Mouse (Mus musculus) MEL (cell line): ENCODE data around the gene Gm20388. TPM values are rescaled to one million over a fixed set of nuclear protein-coding genes. Genes with fewer than 3 reads are reported as not detected.

Experiments used
- DNase-seq: peaks from one replicate; pipeline ENCODE4 v3.0.0; 2011; ENCODE audit warnings: low read depth, low spot score
- H3K27ac ChIP-seq: 2 replicates; pipeline ENCODE4 v1.5.1; 2012; ENCODE audit warnings: low read depth, mild to moderate bottlenecking, control low read depth, low read length, moderate library complexity; ENCODE audit not compliant: control insufficient read depth
- H3K27me3 ChIP-seq, 2 experiments: fragments of 150-350 bp in 1 of 2; sonication (generic) in 1 of 2; 2 replicates each; pipeline ENCODE4 v1.6.1; 2012; ENCODE audit warnings: low read length in 2 of 2, mild to moderate bottlenecking in 2 of 2, improper control_type of control experiment in 1 of 2, moderate library complexity in 1 of 2; ENCODE audit not compliant: insufficient read depth in 2 of 2, control insufficient read depth in 1 of 2
- H3K36me3 ChIP-seq, 2 experiments: 2 replicates each; pipeline ENCODE4 v1.6.1; 2012 to 2014; ENCODE audit warnings: low read length in 2 of 2, improper control_type of control experiment in 1 of 2, inconsistent platforms in 1 of 2, mild to moderate bottlenecking in 1 of 2; ENCODE audit not compliant: insufficient read depth in 2 of 2, control insufficient read depth in 1 of 2
- H3K4me1 ChIP-seq, 2 experiments: fragments of 150-350 bp in 1 of 2; sonication (generic) in 1 of 2; 2 replicates each; pipeline ENCODE4 v1.6.1; 2012; ENCODE audit warnings: low read length in 2 of 2, improper control_type of control experiment in 1 of 2, mild to moderate bottlenecking in 1 of 2; ENCODE audit not compliant: insufficient read depth in 2 of 2, control insufficient read depth in 1 of 2
- H3K4me3 ChIP-seq, 2 experiments: fragments of 150-350 bp in 1 of 2; sonication (generic) in 1 of 2; 2 replicates each; pipeline ENCODE4 v1.5.1; 2012; ENCODE audit warnings: low read depth in 2 of 2, low read length in 2 of 2, mild to moderate bottlenecking in 2 of 2, moderate library complexity in 2 of 2, control low read depth in 1 of 2, improper control_type of control experiment in 1 of 2; ENCODE audit not compliant: control insufficient read depth in 1 of 2, insufficient read depth in 1 of 2
- H3K79me2 ChIP-seq: 2 replicates; pipeline ENCODE4 v1.6.1; 2012; ENCODE audit warnings: mild to moderate bottlenecking, low read length, moderate library complexity; ENCODE audit not compliant: control insufficient read depth, poor library complexity, insufficient read depth
- H3K9ac ChIP-seq: 2 replicates; pipeline ENCODE4 v1.6.1; 2012; ENCODE audit warnings: low read depth, mild to moderate bottlenecking, control low read depth, low read length, moderate library complexity; ENCODE audit not compliant: control insufficient read depth, poor library complexity, severe bottlenecking
- H3K9me3 ChIP-seq: fragments of 150-350 bp; sonication (generic); replicated peaks from 2 replicates; pipeline ENCODE4 v1.6.1; 2012; ENCODE audit warnings: mild to moderate bottlenecking, low read length, improper control_type of control experiment, moderate library complexity; ENCODE audit not compliant: insufficient read depth
- CHD1 ChIP-seq: IDR thresholded peaks from 2 replicates; pipeline ENCODE4 v1.6.1; 2012; ENCODE audit warnings: low read depth, mild to moderate bottlenecking, inconsistent platforms, low read length, improper control_type of control experiment
- ELF1 ChIP-seq: IDR thresholded peaks from 2 replicates; pipeline ENCODE4 v1.6.1; 2014; ENCODE audit warnings: low read depth, mild to moderate bottlenecking, inconsistent platforms, low read length, improper control_type of control experiment, moderate library complexity
- ETS1 ChIP-seq: IDR thresholded peaks from 2 replicates; pipeline ENCODE4 v1.6.1; 2012; ENCODE audit warnings: low read depth, mild to moderate bottlenecking, inconsistent platforms, low read length, improper control_type of control experiment, moderate library complexity
- GABPA ChIP-seq: IDR thresholded peaks from 2 replicates; pipeline ENCODE4 v1.6.1; 2012; ENCODE audit warnings: low read depth, mild to moderate bottlenecking, inconsistent platforms, low read length, improper control_type of control experiment, moderate library complexity
- GATA1 ChIP-seq: IDR thresholded peaks from 2 replicates; pipeline ENCODE4 v1.6.1; 2011; ENCODE audit warnings: low read depth, low read length, improper control_type of control experiment
- MAZ ChIP-seq: IDR thresholded peaks from 2 replicates; pipeline ENCODE4 v1.6.1; 2012; ENCODE audit warnings: low read depth, mild to moderate bottlenecking, inconsistent platforms, low read length, improper control_type of control experiment
- MEF2A ChIP-seq: IDR thresholded peaks from 2 replicates; pipeline ENCODE4 v1.6.1; 2014; ENCODE audit warnings: low read depth, mild to moderate bottlenecking, inconsistent platforms, low read length, improper control_type of control experiment; ENCODE audit not compliant: poor library complexity, insufficient replicate concordance, severe bottlenecking; ENCODE audit errors: extremely low read depth
- MXI1 ChIP-seq: IDR thresholded peaks from 2 replicates; pipeline ENCODE4 v1.6.1; 2011; ENCODE audit warnings: mild to moderate bottlenecking, low read depth, low read length, improper control_type of control experiment
- MYB ChIP-seq: IDR thresholded peaks from 2 replicates; pipeline ENCODE4 v1.6.1; 2011; ENCODE audit warnings: mild to moderate bottlenecking, low read depth, low read length, improper control_type of control experiment
- MYC ChIP-seq: IDR thresholded peaks from 2 replicates; pipeline ENCODE4 v1.6.1; 2011; ENCODE audit warnings: low read depth, mild to moderate bottlenecking, low read length, improper control_type of control experiment, moderate library complexity
- NRF1 ChIP-seq: IDR thresholded peaks from 2 replicates; pipeline ENCODE4 v1.6.1; 2014; ENCODE audit warnings: low read depth, mild to moderate bottlenecking, inconsistent platforms, low read length, improper control_type of control experiment, moderate library complexity; ENCODE audit not compliant: poor library complexity, insufficient read depth, severe bottlenecking
- POLR2AphosphoS2 ChIP-seq: IDR thresholded peaks from 2 replicates; pipeline ENCODE4 v1.6.1; 2011; ENCODE audit warnings: low read length, improper control_type of control experiment
- POLR2AphosphoS5 ChIP-seq: IDR thresholded peaks from 2 replicates; pipeline ENCODE4 v1.6.1; 2012; ENCODE audit warnings: low read depth, borderline replicate concordance, mild to moderate bottlenecking, inconsistent platforms, low read length, moderate library complexity, mixed read lengths
- TCF12 ChIP-seq: IDR thresholded peaks from 2 replicates; pipeline ENCODE4 v1.6.1; 2014; ENCODE audit warnings: low read depth, mild to moderate bottlenecking, inconsistent platforms, low read length, improper control_type of control experiment, moderate library complexity
- ZC3H11A ChIP-seq: IDR thresholded peaks from 2 replicates; pipeline ENCODE4 v1.6.1; 2012; ENCODE audit warnings: low read depth, mild to moderate bottlenecking, inconsistent platforms, low read length, improper control_type of control experiment
- ZKSCAN1 ChIP-seq: IDR thresholded peaks from 2 replicates; pipeline ENCODE4 v1.6.1; 2012; ENCODE audit warnings: low read depth, mild to moderate bottlenecking, inconsistent platforms, low read length, improper control_type of control experiment, moderate library complexity
- ZMIZ1 ChIP-seq: IDR thresholded peaks from 2 replicates; pipeline ENCODE4 v1.6.1; 2012; ENCODE audit warnings: low read depth, mild to moderate bottlenecking, inconsistent platforms, low read length, improper control_type of control experiment, moderate library complexity
- polyA plus RNA-seq, 2 experiments: library from polyadenylated mRNA; stranded (reverse) in 1 of 2; unstranded in 1 of 2; fragments of >175 nt in 1 of 2; fragments of >200 nt in 1 of 2; gene quantifications; 2 replicates each; pipeline versions ENCODE4 v1.2.1 to v1.2.4; 2012; ENCODE audit warnings: low replicate concordance in 2 of 2, low read depth in 1 of 2; ENCODE audit not compliant: insufficient read length in 2 of 2, insufficient read depth in 1 of 2, missing spikeins in 1 of 2
- total RNA-seq: library from RNA; depleted of rRNA; stranded (reverse); fragments of 300-350 nt; gene quantifications from 2 replicates; pipeline ENCODE4 v1.2.3, GENCODE M21; 2012

Gene Gm20388
- total and polyA plus RNA-seq, 3 experiments = 11.1 to 17.8 TPM; not detected in 1

DNA sequence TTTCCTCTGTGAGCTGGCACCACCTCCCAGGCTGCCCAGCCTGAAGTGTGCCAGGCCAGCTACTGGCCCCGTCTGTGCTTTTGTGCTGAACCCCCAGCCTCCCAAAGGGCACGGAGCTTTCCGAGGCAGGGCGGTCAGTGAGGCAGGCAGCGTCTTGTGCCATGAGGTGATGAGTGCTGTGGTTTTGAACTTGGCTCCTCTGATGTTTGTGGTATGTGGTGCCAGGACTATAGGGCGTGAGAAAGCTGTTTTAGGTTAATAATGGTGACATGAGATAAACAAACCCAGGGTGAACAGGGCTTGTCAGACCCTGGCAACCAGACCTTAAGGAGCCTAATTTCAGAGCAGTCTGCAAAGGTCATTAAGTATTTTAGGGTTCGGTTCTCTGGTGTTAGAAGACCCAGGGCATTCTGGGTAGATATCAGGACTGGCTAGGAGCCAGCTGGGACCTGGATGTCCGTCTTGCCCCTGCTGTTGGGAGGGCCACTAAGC is 4406.6 kb downstream of the Gm20388 start:
- TF ChIP-seq ELF1 = no peak
- no peak for TF ChIP-seq MYB
- no peak for TF ChIP-seq MYC
- no peak for TF ChIP-seq ZMIZ1
- no peak for TF ChIP-seq GABPA
- no peak for TF ChIP-seq MAZ
- no peak for TF ChIP-seq MEF2A
- no peak for TF ChIP-seq CHD1
- no peak for TF ChIP-seq TCF12
- Histone ChIP-seq H3K9me3 (no peaks in the 10 kb centered on the region), H3K27ac (no peak overlapping the region), H3K4me1 (no peaks in the 10 kb centered on the region), H3K9ac (no peak overlapping the region), H3K27me3 (no peaks in the 10 kb centered on the region), H3K4me3 (no peak overlapping the region), H3K79me2 (no peaks in the 10 kb centered on the region), H3K36me3 (no peaks in the 10 kb centered on the region)
- no peak for DNase-seq

DNA sequence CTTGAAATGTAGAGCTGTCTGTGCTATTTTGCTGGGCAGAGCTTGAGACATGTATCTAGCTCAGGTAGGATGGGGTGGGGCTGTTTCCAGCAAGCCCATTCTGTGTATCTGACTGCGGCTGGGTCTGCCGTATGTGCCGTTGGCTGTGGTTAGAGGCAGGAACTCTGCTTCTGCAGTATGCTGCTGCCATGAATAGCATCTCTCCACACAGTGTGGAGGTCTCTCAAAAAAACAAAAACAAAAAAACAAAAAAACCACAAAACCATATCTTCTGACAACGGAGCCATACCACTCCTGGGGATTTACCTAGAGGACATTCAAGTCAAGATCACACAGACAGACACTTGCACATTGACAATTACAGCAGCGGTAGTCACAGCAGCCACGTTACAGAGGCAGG is 4407.2 kb downstream of the Gm20388 start:
- DNase-seq = no peak
- Histone ChIP-seq H3K9me3 (no peaks in the 10 kb centered on the region), H3K27me3 (no peaks in the 10 kb centered on the region), H3K4me3 (no peak overlapping the region), H3K27ac (no peak overlapping the region), H3K79me2 (no peaks in the 10 kb centered on the region), H3K4me1 (no peaks in the 10 kb centered on the region), H3K9ac (no peak overlapping the region), H3K36me3 (no peaks in the 10 kb centered on the region)
- TF ChIP-seq ZKSCAN1 (no peak), POLR2AphosphoS5 (no peak), ZC3H11A (no peak), MXI1 (no peak), GATA1 (no peak), ETS1 (no peak), ELF1 (no peak), POLR2AphosphoS2 (no peak), NRF1 (no peak), MEF2A (no peak)
